Mouse (Mus musculus) ovary, postnatal 14 days (tissue): ENCODE results near the gene Cyp2s1.

ENCODE experiments used
- DNase-seq: peaks from one replicate; pipeline ENCODE4 v3.0.0; 2022; ENCODE audit warnings: low spot score

The Cyp2s1 gene

GRCm38 (mm10) chr7:25781321-25781936 lies 35.3 kb downstream of the Cyp2s1 start:
- DNase-seq = peak; percentile 55

DNA sequence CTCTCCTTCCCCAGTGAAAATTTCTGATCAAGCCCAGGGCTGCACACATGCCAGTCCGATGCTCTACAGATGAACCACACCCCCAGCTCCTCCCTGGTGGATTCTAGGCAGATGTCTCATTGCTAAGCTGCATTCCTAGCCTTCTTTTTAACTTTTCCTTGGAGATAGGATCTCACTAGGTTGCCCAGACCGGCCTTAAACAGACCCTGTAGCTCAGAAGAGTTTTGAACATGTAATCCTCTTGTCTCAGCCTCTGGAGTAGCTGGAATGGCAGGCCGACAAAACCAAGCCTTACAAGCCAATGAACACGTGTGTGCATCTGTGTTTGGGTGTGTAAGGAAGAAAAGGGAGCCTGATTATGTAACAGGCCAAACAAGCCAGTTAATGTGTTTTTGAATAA lies 36.0 kb downstream of the Cyp2s1 start:
- no peak for DNase-seq

DNA sequence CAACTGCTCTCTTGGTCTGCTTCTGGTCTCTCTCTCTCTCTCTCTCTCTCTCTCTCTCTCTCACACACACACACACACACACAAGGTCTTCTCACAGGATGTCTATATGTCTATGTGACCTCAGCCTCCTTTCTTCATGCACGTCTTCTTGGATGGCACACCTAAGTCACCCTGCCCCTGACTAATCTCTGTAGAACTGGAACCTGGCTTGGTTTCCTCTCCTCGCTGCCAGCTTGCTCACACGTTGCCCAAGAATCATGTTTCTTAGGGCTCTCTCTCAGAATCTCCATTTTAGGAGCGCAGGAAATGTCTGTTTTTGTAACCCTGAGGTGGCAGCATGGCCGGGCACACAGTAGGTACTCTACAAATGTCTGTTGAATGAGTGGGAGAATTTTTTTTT lies 36.7 kb downstream of the Cyp2s1 start:
- no peak for DNase-seq

DNA sequence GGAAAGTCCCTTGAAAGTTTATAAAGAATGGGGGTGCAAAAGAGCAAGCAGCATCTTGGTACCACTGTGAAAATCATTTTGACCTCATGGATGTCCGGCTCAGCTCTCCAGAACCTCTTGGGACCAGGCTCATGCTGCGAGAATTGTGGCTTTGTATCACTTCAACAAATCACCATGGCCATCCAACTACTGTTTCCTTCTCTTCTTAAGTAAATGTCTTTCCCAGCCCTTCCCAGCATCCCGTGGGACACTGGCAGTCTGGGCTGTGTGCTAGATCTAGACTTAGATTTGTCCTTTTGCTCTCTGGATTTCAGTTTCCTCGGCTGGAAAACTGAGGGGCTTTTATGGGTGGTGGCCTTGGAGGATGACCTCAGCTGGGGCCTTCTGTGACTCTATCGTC lies 48.5 kb downstream of the Cyp2s1 start:
- no peak for DNase-seq

- no peak for DNase-seq
These were observed 50.6 kb downstream of the Cyp2s1 start for GRCm38 (mm10) chr7:25766108-25766507.

GRCm38 (mm10) chr7:25764221-25764620 lies 52.5 kb downstream of the Cyp2s1 start:
- DNase-seq = no peak

DNA sequence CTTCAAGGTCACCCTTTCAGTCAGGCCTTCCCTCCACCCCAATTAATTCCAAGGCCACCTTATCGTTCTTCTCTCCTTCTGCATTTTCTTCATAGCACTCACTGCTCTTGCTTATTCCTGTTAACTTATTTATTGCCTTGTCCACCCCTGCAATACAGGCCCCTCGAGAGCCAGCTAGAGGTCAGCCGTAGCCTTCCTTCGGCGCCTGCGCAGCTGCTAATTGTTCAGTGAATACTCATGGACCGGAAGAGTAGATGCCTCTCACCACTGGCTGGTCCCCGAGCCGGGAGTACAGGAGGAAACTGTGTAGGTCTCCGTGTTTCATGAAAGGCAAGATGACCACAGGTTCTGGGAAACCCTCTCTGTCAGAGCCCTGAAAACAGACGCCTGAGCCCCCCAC lies 53.0 kb downstream of the Cyp2s1 start:
- no peak for DNase-seq

GRCm38 (mm10) chr7:25761354-25761753 lies 55.4 kb downstream of the Cyp2s1 start:
- no peak for DNase-seq

DNA sequence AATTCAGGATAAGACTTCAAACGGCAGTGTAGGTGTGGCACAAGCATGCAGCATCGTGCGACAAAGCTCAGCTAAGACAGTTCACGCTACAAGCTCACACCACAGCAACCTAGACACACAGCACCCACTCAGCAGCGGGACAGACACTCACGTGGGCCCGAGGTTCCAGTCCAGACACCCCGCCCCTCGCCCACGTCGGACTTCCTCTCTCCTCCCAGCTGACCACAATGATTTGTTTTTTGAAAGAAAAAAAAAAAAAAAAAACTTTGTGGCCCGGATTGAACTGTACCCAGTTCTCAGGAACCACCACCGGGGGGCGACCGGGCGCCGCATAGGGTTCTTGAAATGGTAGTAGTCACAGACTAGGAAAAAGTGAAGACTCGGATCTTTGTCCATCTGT lies 60.7 kb downstream of the Cyp2s1 start:
- DNase-seq = peak; percentile 83

DNA sequence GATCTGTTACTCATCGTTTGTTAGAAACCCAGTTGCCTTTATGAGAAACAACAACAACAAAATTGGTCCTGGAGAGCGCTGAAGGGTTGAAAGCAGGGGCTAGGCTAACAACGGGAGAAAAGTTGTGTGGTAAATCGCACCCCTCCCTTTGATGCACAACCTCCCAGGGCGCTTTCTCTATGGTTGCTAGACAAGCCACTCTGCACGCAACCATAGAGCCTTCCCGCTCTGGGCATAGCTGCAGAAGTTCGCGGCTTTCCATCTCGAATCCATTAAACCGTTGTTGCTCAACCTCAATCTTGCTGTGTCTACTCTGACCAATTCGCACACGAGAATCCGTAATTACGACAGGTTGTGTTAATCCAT lies 61.3 kb downstream of the Cyp2s1 start:
- DNase-seq = peak; percentile 45

GRCm38 (mm10) chr7:25754738-25755467 lies 61.8 kb downstream of the Cyp2s1 start, which contains the start of gene Hnrnpul1:
TSS of gene Hnrnpul1 (minus strand) at chr7:25754757.
- DNase-seq = peak; percentile 99

- no peak for DNase-seq
These were observed 62.3 kb downstream of the Cyp2s1 start for GRCm38 (mm10) chr7:25754439-25754737.

GRCm38 (mm10) chr7:25753643-25754438 lies 62.9 kb downstream of the Cyp2s1 start:
- DNase-seq = no peak

DNA sequence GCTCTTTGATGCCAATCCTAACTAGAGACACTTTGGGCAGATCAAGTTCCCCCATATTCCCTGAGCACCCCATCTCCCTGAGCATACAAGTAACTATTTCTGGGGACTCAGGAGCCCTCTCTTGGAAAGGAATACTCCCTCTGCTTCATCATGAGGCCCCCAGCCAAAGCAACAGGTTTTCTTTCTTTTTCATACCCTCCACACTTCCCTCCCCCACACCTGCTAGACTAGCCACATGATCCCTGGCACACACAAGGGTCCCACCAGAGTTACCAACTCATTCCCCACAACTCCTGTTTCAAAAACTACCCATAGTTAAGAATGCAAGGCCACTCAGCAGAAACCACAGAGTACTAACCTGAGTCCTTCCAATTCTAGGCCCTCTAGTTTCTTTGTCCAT lies 63.6 kb downstream of the Cyp2s1 start:
- DNase-seq = no peak
